In the genomic region with DNA sequence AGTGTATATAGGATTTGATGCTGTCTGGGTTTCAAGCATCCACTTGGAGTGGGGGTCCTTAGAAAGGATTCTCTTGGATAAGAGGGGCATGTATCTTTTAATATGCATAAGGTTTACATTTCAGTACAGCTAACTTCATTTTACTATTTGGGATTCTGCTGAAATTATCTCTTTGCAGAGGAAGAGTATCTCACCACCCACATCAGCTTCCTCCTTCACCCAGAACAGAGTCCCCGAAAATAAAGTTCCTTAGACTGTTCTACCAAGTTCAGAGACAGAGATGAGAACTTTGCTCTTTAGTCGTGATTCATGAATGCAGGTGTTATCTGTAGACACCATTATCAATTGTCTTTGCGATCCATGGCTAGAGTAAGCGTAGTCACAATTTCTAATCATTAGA, we compare ENCODE assay signal across 16 mouse cellular contexts.
"Had no signal": no experiment of that assay in that cellular context is flagged by ENCODE, and none has a peak within 500 bp of the region (broad histone marks: within the 10 kb centered on the region; RNA-seq: fewer than 3 reads in every experiment).

No protein-coding gene starts in this region.

- H3K36me3 ChIP-seq: neural tube, embryonic 13.5 days; neural tube, embryonic 15.5 days; stomach, embryonic 15.5 days had no signal

- H3K4me1 ChIP-seq: neural tube, embryonic 15.5 days; stomach, embryonic 15.5 days had no signal

- DNase-seq: retina, postnatal 1 day; right cerebral cortex, adult 18-20 months; right cerebral cortex, postnatal 14 days; right cerebral cortex, postnatal 25 days; right cerebral cortex, postnatal 4 days; spleen, adult 18-20 months; thymus, adult 18-20 months; thymus, adult 2 months; thymus, postnatal 14 days; thymus, postnatal 25 days; thymus, postnatal 36 days; thymus, postnatal 4 days had no signal

- H3K27me3 ChIP-seq: neural tube, embryonic 13.5 days; neural tube, embryonic 15.5 days; stomach, embryonic 15.5 days had no signal

- H3K27ac ChIP-seq: neural tube, embryonic 13.5 days; neural tube, embryonic 15.5 days; stomach, embryonic 15.5 days; stomach, postnatal 0 days had no signal

- H3K9me3 ChIP-seq: neural tube, embryonic 13.5 days; neural tube, embryonic 15.5 days; stomach, embryonic 15.5 days had no signal

- H3K4me3 ChIP-seq: neural tube, embryonic 13.5 days; neural tube, embryonic 15.5 days; stomach, embryonic 15.5 days had no signal
